Mouse (Mus musculus) layer of hippocampus, adult 8-10 months (tissue): Measurements from ENCODE around the gene Fam129a. TPM values are rescaled to one million over a fixed set of nuclear protein-coding genes. Genes with fewer than 3 reads are reported as not detected.

Experiments used
- DNase-seq, 2 experiments: peaks; one replicate each; pipeline ENCODE4 v3.0.0; 2022; ENCODE audit warnings: low spot score in 2 of 2
- total RNA-seq, 4 experiments: library from RNA; stranded (reverse); gene quantifications; 2 replicates each; pipeline ENCODE4 v1.2.4; 2022

Gene Fam129a
- total RNA-seq, 4 experiments from 2014 or later = 1.8 to 5.3 (median 3.5) TPM

DNA sequence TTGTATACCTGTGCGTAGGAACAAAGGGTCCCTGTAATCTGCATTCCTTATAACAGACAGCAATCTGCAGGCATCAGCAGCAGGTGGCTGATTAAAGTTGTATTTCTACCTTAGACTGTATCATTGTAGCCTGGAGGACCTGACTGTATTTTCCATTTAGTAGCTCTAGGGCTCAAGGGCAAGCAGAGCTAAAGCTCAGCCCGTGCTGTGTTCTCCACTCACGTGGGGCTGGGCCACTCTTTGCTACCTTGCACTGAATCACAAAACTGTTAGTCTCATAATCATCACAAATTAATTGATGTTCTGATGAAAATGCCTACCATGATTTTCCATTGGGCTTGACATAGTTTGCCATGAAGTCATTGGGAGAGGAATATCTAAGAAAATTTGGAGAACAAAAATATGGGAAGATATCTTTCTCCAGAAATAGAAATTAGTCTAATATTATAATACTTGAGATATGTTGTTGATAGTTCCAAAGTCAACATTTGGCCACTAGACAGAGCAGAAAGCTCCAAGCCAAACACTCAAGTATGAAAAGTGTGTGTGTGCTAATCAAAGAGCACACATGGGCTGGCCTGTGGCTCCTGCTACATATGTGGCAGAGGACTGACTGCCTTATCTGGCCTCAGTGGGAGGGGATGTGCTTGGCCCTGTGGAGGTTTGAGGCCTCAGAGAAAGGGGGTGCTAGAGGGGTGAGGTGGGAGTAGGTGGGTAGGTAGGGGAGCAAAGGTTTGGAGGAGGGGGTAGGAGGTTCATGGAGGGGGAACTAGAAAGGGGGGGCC, 53.6 kb downstream of the Fam129a start:
- no peak for DNase-seq

DNA sequence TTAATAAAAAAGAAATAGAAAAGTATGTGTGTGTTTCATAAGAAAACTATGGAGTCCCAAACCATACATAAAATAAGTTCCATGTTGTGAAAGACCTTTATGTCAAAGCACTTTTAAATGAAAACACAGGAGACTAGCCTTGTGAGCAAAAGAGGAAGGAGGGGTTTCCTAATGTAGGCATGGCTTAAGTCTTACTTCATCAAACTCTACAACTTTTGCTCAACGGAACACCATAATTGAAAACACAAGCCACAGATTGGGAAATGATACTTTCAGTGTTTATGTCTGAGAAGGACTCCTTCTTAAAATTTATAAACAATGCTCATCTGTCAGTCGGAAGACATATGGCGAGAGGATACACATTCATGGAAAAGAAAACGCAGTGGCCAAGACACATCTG, 54.3 kb downstream of the Fam129a start:
- no peak for DNase-seq

DNA sequence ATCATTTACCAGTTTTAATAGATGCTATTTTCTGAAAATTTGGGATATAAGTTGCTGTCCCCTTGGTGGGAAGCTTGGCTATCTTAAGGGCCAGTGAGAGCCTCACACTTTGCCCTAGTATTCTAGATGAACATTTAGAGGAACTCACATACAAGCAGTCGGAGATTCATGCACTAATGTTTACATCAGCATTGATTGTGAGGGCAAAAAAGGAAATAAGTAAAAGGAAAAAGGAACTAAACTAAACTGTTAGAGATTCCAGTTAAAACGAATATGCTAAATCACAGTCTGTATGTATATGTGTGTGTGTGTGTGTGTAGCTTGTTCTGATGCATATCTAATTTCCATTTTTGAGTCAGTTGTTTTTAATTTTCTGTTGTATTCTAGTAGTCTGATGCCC, 54.7 kb downstream of the Fam129a start:
- no peak for DNase-seq

DNA sequence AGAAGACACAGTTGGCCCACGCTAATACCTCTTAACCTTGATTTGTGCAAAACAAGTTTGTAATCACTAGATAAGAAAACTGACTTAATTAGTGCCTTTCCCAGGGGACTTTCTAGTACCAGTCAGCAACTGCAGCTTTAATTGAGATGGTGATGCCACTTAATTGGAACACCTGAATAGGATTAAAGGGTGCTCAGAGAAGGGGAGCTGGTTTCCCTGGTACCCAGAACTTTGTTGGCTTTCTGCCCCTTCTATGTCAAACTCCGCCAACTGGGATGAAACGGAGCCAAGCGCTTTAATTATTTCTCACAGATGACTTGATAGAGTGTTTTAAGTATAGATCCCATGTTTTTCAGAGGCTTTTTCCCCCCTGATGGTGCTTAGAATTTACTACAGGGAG, 55.6 kb downstream of the Fam129a start:
- DNase-seq = peak in 1 of 2 experiments; percentile 4

DNA sequence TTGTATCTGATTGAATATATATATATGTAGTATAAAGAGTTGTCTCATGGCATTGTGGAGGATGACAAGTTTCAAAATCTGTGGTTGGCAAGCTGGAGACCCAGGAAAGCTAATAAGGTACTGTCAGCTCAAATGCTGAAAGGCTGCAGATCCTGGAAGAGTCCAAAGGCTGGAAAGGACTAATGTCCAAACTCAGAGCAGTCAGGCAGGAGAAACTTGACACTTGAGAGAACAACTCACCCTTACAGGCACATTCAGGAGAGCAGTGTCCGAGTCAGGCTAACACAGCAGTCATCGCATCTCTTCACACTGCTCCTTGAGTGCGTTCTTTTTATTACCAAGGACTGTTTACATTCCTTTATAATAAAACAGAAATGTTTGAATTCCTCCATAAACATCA, 56.2 kb downstream of the Fam129a start:
- DNase-seq = no peak

DNA sequence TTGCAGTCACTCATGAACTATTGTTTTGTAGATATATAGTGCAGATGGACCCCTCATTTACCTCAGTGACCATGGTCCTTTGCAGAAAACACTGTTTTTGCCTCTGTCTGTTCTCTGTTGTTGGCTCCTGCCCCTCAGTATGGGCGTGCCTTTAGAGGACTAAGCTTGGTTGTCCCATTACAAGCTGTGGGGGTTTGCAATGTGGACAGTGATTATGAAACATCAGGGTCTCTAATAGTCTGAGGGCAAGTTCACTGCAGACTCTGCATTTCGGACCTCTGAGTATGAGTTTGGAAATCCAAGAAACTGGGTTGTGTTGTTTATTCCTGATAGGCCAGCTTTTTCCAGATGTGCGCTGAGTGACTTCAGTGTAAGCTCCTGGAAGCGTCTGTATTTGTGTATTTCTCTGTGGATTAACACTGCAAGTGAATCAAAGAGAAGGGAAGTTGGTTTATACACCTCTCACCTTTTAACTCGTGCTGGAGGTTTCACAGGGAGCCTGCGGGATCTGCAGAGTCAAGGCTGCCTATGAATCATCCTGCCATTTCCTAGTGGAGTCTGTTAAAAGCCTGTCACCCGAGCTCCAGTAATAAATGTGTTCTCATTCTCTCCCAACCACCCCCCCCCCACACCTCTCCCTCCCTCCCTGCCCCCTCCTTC, 58.7 kb downstream of the Fam129a start:
- DNase-seq = no peak

DNA sequence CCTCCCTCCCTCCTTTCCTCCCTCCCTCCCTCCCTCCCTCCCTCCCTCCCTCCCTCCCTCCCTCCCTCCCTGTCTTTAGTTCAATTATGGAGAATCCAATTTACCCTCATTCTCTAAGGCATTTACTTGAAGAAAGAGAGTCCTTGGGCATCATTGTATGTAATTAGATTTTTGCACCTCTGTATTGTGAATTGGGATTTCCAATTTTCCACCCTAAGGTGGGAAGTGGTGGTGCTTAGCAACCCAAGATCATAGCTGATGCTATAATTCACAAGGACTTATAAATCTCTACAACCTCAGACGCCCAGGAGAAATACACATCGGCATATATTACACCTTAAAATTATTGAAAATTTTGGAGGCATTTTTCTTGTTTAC, 59.3 kb downstream of the Fam129a start:
- no peak for DNase-seq

DNA sequence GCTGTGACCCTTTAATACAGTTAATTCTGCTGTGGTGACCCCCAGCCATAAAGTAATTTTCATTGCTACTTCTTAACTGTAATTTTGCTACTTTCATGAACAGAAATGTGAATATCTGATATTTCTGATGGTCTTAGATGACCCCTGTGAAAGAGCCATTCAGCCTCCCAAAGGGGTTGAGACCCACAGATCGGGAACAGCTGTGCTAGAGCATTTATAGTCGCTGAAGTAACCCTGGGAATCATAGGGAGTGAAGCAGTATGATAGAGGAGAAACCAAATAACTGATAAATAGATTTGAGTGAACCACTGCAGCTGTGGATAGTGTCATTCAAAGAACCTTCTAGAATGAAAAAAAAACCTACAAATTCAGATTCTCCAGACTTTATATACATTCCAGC, 60.1 kb downstream of the Fam129a start:
- DNase-seq = no peak

DNA sequence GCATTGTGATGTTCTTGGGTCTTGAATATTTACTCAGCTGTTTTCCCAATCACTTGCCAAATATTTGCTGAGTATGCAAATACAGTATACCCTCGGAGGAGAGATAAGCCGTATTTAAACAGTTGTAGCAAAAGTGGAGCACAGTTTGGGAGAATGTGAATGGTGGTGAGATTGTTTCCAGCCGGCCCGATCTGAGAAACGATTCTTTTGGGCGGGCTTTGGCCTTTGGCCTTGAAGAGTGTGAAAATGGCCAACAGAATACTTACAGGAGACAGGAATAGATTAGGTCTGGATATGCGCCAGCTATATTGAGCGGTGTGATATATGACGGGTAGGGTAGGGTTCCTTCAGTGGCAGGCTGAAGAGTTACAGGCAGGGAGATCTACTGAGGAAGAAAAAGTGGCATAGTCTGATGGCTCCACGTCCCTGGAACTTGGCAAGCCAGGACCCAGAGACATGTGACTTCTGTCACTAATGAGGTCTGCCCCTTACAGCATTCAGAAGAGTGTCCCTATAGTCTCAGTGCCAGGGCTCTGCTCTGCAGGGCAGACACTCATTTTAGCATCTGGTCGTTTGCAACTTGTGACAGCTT, 60.8 kb downstream of the Fam129a start:
- DNase-seq = no peak

DNA sequence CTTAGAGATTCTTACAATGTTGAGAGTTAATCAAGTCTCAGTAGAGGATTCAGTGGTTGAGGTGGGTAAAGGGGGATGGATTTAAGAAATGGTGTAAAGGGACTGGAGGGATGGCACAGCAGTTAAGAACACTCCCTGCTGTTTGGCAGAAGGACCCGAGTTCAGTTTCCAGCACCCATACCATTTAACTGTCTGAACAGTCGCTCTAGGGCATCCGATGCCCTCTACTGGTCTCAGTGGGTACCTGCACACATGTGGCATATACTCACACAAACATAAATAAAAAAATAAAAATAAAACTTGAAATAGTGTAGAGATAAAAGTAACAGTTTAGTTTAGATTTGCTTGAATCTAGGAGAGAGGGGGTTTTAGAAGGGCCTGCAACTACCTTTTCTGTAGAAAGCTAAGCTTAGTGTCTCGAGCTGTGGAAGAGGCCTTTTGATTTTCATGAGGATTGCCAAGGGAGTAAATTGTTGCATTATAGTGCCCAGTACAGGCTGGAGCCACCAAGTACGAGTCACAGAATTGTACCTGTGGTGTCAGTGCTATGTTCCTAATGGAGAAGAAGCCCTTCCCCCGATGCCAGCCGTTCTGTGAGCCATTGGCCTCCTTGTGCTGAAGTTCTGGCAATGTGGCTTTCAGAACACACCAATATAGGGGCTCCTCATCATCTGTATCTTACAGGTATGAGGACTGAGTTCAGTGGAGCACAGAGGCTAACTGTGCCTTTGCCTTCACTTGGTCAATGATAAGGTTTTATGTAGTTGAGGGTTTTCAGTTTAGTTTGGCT, 61.8 kb downstream of the Fam129a start:
- DNase-seq = no peak

DNA sequence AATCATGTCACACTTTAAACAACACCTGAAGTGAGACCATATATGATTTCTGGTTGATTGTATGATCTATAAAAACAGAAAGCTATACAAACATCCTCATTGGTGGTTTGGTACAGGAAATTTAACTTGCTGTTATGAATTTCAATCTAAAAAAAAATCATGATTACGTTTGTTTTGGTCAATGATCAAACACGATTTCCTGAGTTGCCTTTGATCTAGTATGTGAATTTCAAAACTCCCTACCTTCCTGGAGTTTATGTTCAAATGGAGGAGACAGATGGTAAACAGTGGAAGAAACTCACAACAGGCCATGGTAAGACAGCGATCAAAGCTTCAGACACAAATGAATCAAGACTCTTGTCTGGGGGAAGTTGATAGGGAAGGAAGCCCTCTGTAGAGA, 65.7 kb downstream of the Fam129a start:
- DNase-seq = no peak

DNA sequence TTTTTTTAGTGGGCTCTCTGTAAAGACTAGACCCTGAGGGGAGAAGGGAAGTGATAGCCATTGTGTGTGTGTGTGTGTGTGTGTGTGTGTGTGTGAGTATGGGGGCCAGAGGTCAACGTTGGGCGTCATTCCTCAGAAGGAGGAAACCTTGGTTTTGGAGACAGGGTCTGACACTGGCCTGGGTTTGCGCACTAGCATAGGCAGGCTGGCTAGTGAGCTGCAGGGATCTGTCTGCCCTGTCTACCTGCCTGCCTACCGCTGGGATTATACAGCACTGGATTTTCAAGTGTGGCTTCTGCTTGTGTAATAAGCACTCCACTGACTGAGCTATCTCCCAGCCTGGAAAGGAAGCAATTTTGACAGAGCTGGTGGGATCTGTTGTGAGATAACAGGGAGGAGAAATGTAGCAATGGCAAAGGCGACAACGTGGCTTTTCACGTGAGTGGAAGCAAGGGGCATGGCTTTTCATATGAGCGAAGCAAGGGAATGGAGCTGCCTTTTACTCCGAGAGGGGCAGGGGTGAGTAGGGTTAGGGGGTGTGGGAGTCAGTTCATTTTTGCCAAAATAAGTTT, 66.5 kb downstream of the Fam129a start:
- DNase-seq = no peak

DNA sequence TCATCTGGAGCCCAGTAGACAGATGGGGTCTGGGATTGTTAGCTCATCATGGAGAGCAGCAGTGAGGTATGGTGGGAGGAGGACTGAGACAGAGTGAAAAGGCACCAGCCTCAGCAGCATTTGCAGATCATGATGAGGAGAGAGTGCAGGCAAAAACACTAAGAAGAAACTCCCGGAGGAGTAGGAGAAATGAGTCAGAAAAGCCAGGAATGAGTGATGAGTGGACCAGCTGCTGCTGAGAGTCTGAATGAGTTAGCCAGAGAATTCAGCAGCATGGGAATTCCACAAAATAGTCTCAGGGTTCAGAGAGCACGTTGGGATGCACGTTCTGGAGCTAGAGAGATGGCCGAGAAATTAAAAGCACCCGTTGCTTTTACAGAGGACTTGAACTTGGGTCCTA, 67.4 kb downstream of the Fam129a start:
- DNase-seq = no peak

DNA sequence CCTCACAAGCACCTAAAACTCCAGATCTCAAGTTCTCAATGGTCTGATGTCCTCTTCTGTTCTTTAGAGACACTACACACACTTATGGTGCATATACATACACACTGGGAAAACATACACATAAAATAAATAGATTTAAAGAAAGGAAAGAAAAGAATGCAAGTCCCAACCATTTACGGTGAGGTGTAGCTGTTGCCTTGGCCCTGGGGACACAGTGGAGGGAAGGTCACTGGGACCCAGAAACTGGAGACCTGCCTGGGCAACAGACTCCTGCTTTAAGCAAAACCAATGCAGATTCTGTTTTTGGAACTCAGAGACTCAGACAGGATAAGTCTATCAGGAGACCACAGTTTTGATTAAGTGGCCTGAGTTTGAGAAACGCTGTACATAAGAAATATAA, 67.8 kb downstream of the Fam129a start:
- DNase-seq = no peak

DNA sequence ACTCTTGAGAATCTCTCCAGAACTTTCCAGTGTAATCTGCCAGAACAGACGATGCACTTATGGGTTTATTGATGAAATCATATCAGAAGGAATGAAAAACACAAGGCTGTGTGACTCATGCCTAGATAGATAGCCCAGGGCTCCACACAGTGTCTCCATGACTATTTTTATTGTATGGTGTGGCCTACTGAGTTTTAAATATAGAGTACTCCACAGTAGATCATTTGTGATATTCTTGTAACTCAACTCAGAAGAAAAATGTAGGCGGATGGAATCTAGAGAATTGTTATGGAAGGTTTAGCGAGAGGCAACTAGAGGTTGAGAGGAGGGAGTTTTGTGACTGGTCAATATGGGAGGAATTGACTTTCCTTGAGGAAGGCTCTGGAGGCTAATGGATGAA, 75.4 kb downstream of the Fam129a start:
- no peak for DNase-seq

DNA sequence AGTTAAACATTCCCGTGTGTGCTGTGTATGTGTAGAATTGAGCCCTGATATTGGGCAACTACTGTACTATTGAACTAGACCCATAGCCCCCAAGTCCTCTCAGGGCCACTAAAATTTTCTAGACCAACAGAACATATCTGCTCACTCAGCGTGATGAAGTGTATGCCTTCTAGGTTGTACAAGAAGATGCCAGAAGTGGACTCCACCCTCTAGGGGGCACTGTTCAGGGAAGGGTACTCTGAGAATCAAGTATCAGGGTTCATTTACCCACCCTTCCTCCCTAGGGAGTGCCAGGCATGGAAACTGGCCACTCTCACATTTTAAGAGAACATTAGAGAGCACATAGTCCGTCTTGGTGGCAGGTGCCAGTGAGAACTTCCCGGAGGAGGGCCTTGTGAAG, 77.1 kb downstream of the Fam129a start:
- DNase-seq = no peak

DNA sequence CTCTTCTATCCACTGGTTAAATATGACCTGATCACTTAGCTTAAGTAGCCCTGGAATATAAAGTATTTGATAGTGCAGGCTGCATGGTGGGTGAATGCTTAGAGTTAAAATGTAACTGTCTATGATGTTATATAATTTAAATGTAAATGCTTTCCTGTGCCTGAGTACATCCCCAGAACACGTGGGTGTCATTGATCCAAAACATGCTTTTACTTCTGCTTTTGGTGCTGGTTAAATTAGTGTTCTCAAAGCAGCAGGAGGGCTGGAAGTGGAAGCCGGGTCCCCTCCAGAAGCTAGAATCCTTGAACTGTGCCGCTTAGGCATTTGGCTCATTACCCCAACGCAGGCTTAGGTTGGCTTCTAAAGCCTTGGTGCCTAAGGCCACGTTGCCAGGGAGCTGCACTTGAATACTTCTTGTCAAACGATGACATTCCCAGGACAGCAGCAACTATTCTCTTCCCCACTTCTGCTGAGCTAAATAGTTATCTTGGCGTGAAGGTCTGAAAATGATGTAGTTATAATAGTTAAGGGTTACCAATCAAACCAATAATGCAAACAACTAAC, 86.1 kb downstream of the Fam129a start:
- no peak for DNase-seq

DNA sequence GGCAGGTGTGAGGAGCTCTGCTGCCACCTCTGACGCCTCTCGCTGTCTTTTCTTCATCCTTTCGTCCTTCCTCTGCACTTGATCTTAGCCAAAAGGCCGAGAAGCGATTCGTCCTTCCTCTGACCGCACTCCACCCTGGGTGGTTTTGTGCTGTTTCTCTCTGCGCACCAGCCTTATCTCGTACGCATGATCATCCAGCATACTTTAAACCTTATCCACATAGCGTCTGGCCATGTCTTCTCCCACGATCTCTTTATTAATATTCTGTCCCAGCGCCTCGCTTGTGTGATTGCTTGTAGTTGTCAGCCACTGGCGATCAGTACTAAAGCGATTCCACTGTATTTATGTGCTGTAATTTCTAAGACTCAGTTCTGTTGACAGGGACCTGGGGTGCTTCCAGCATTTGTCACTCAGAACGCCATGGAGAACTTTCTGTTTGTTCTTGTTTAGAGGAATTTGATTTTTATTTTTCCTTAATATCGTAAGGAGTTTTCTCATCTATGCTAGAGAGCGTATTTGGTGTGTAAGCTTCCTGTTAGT, 87.4 kb downstream of the Fam129a start:
- peak in 1 of 2 experiments; percentile 8 for DNase-seq

DNA sequence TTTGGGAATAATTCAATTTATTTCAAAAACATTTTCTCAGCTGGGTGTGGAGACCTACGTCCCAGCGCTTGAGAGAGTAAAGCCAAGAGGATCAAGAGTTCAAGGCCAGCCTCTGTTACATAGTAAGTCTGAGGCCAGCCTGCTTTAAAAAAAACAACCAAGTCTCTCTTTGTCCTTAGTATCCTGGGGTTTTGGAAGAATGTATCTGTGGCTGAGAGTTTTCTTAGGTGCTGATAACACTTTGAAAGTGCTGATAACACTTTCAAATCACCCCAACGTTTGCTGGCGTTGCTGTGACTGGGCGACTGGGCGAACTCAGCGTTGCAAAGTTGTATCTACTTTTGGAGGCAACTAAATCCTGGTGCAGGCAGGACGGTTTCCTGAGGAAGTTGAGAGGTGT, 88.7 kb downstream of the Fam129a start:
- no peak for DNase-seq

DNA sequence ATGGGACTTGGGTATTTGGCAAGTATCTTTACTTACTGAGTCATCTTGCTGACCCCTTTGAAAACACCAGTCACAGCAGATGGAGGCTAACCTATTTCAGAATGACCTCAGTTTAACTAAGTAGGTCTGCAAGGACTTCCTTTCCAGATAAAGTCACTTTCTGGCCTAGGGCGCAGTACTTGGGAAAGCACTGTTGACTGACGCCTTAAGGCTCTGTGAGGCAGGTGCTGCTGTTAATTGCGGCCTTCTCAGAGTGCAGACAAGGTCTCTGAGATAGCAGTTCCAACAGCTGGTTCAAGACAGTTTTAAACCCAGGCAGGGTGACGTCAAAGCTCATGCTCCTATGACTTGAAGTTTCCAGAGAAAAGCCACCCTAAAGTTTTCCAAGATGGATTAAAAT, 89.3 kb downstream of the Fam129a start:
- no peak for DNase-seq

DNA sequence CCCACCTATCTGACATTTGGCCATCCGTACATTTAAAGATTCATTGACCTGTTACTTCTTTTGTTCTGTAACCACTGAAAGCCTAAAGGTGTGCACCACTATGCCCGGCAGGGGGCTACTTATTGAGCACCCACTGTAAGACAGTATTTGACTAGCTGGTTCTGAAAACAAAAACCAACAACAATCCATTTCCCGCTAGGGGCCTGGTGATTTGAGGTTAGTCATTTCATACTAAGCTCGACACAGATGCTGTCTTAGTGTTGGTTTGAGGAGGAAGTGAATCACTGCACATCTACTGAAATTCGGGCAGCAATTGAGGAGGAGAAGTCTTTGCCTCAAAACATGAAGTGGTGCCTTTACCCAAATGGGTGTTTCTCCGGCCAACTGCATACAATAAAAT, 89.9 kb downstream of the Fam129a start:
- DNase-seq = no peak
